Mouse (Mus musculus) lung, embryonic 15.5 days (tissue): ENCODE measurements around the gene Trappc6a. TPM values are rescaled to one million over a fixed set of nuclear protein-coding genes. Genes with fewer than 3 reads are reported as not detected.

Experiments
- polyA plus RNA-seq: library from polyadenylated mRNA; unstranded; fragments of >200 nt; fragmentation: Nextera tagmentation; extraction: Ambion mirVana; gene quantifications from 2 replicates; pipeline ENCODE4 v1.2.1, GENCODE M21; 2015

Trappc6a gene
- polyA plus RNA-seq, 1 experiment from 2014 or later = 97.8 TPM

Other genes starting within 250 kb of the Trappc6a start
- 115 TPM in 2 replicates for gene Vasp, start 236.6 kb upstream of the Trappc6a start, polyA plus RNA-seq
- not detected in 2 replicates for gene Ppm1n, start 228.3 kb upstream of the Trappc6a start, polyA plus RNA-seq
- gene Rtn2, start 225.8 kb upstream of the Trappc6a start, polyA plus RNA-seq = 10.6 and 11.4 TPM in 2 replicates
- gene Fosb, start 198.3 kb upstream of the Trappc6a start, polyA plus RNA-seq = 0.24 and 0.26 TPM in 2 replicates
- 86.4 and 88.6 TPM in 2 replicates for gene Ercc1, start 163.6 kb upstream of the Trappc6a start, polyA plus RNA-seq
- 20.1 and 21.7 TPM in 2 replicates for gene Cd3eap, start 148.9 kb upstream of the Trappc6a start, polyA plus RNA-seq
- 6.3 and 6.8 TPM in 2 replicates for gene Ppp1r13l, start 148.6 kb upstream of the Trappc6a start, polyA plus RNA-seq
- 14.4 and 15.7 TPM in 2 replicates for gene Ercc2, start 126.4 kb upstream of the Trappc6a start, polyA plus RNA-seq
- 13.3 and 18.4 TPM in 2 replicates for gene Klc3, start 104.3 kb upstream of the Trappc6a start, polyA plus RNA-seq
- gene Ckm, start 103.6 kb upstream of the Trappc6a start, polyA plus RNA-seq = 52.5 and 53.0 TPM in 2 replicates
- 7.9 TPM in 2 replicates for gene Mark4, start 49.6 kb upstream of the Trappc6a start, polyA plus RNA-seq
- gene Exoc3l2, start 45.1 kb upstream of the Trappc6a start, polyA plus RNA-seq = 1.4 and 1.7 TPM in 2 replicates
- gene Bloc1s3, start within 50 bp of the Trappc6a start, polyA plus RNA-seq = 2.0 TPM in 2 replicates
- gene Nkpd1, start 9.4 kb downstream of the Trappc6a start, polyA plus RNA-seq = 0.20 TPM in 1 of 2 replicates, not detected in the other
- 23.8 and 24.8 TPM in 2 replicates for gene Ppp1r37, start 54.7 kb downstream of the Trappc6a start, polyA plus RNA-seq
- 0.50 and 0.54 TPM in 2 replicates for gene Zfp296, start 68.9 kb downstream of the Trappc6a start, polyA plus RNA-seq
- gene Gemin7, start 69.2 kb downstream of the Trappc6a start, polyA plus RNA-seq = 164 and 183 TPM in 2 replicates
- 46.4 and 51.4 TPM in 2 replicates for gene Clasrp, start 96.1 kb downstream of the Trappc6a start, polyA plus RNA-seq
- gene Relb, start 121.0 kb downstream of the Trappc6a start, polyA plus RNA-seq = 6.8 and 8.8 TPM in 2 replicates
- gene Clptm1, start 156.6 kb downstream of the Trappc6a start, polyA plus RNA-seq = 81.8 and 86.8 TPM in 2 replicates
- gene Apoc2, start 169.5 kb downstream of the Trappc6a start, polyA plus RNA-seq = 4.0 and 9.5 TPM in 2 replicates
- not detected in 2 replicates for gene Gm44805, start 173.0 kb downstream of the Trappc6a start, polyA plus RNA-seq
- gene Apoc4, start 173.1 kb downstream of the Trappc6a start, polyA plus RNA-seq = 0.42 and 1.3 TPM in 2 replicates
- gene Apoc1, start 184.3 kb downstream of the Trappc6a start, polyA plus RNA-seq = 19.5 and 22.0 TPM in 2 replicates
- 458 and 503 TPM in 2 replicates for gene Apoe, start 190.8 kb downstream of the Trappc6a start, polyA plus RNA-seq
- gene Tomm40, start 207.0 kb downstream of the Trappc6a start, polyA plus RNA-seq = 149 and 157 TPM in 2 replicates
- gene Nectin2, start 242.1 kb downstream of the Trappc6a start, polyA plus RNA-seq = 133 and 140 TPM in 2 replicates